Mouse (Mus musculus) testis, adult 2 months (tissue): ENCODE data around the gene Itih3. TPM values are rescaled to one million over a fixed set of nuclear protein-coding genes. Genes with fewer than 3 reads are reported as not detected.
A peak's percentile ranks its signal among the peaks of the same experiment; 100 is the strongest.

ENCODE experiments used
- H3K27ac ChIP-seq: fragments of 200-500 bp; 2 replicates; pipeline ENCODE4 v1.5.1; 2012; ENCODE audit warnings: low read depth, low read length; ENCODE audit not compliant: control insufficient read depth, insufficient read depth
- H3K27me3 ChIP-seq: fragments of 200-500 bp; 2 replicates; pipeline ENCODE4 v1.6.1; 2012; ENCODE audit warnings: mild to moderate bottlenecking, low read length, moderate library complexity; ENCODE audit not compliant: control insufficient read depth, insufficient read depth
- H3K36me3 ChIP-seq: fragments of 200-500 bp; 2 replicates; pipeline ENCODE4 v1.6.1; 2012; ENCODE audit warnings: mild to moderate bottlenecking, low read length; ENCODE audit not compliant: control insufficient read depth, insufficient read depth
- H3K4me1 ChIP-seq: fragments of 200-500 bp; 2 replicates; pipeline ENCODE4 v1.6.1; 2012; ENCODE audit warnings: low read length; ENCODE audit not compliant: control insufficient read depth, insufficient read depth
- H3K4me3 ChIP-seq: fragments of 200-500 bp; 2 replicates; pipeline ENCODE4 v1.5.1; 2012; ENCODE audit warnings: low read depth, mild to moderate bottlenecking, low read length, moderate library complexity, mixed read lengths; ENCODE audit not compliant: control insufficient read depth
- CTCF ChIP-seq: fragments of 200-500 bp; IDR thresholded peaks from 2 replicates; pipeline ENCODE4 v1.5.1; 2012; ENCODE audit warnings: low read depth, mild to moderate bottlenecking, inconsistent platforms, low read length, moderate library complexity; ENCODE audit not compliant: control insufficient read depth, insufficient read depth, insufficient replicate concordance
- POLR2A ChIP-seq: fragments of 200-500 bp; IDR thresholded peaks from 2 replicates; pipeline ENCODE4 v1.6.1; 2012; ENCODE audit warnings: low read depth, mild to moderate bottlenecking, inconsistent platforms, low read length, moderate library complexity; ENCODE audit not compliant: control insufficient read depth
- polyA plus RNA-seq: library from polyadenylated mRNA; depleted of rRNA; stranded (reverse); fragments of >200 nt; gene quantifications from 2 replicates; pipeline ENCODE4 v1.2.3, GENCODE M21; 2012

Gene Itih3
- polyA plus RNA-seq, 1 experiment, result 0.36 TPM

- Histone ChIP-seq H3K4me3 (no peak overlapping the region), H3K27me3 (no peaks in the 10 kb centered on the region), H3K36me3 (no peaks in the 10 kb centered on the region), H3K4me1 (peaks cover 3% of the 10 kb centered on the region), H3K27ac (no peak overlapping the region)
- peak; percentile 40; the same call in 1 of the 2 replicates for TF ChIP-seq CTCF
- no peak for TF ChIP-seq POLR2A
These were observed 20.5 kb upstream of the Itih3 start for GRCm38 (mm10) chr14:30943860-30944674.

GRCm38 (mm10) chr14:30943038-30943437 lies 19.5 kb upstream of the Itih3 start, which contains the start of gene Itih1:
Itih1 (minus strand) TSS chr14:30943289.
- no peaks in the 10 kb centered on the region for H3K36me3 ChIP-seq
- TF ChIP-seq CTCF (no peak), POLR2A (no peak)
- no peak within 1 kb of the TSS for H3K27ac ChIP-seq
- H3K4me1 ChIP-seq, result peaks cover 3% of the 10 kb centered on the region
- no peak within 1 kb of the TSS for H3K4me3 ChIP-seq
- no peaks in the 10 kb centered on the region for H3K27me3 ChIP-seq

- Histone ChIP-seq H3K27me3 (no peaks in the 10 kb centered on the region), H3K4me1 (peaks cover 3% of the 10 kb centered on the region), H3K36me3 (no peaks in the 10 kb centered on the region), H3K4me3 (no peak overlapping the region), H3K27ac (no peak overlapping the region)
- TF ChIP-seq CTCF, result no peak
- TF ChIP-seq POLR2A, result no peak
These were observed 18.7 kb upstream of the Itih3 start for GRCm38 (mm10) chr14:30942254-30942653.

- Histone ChIP-seq H3K36me3 (no peaks in the 10 kb centered on the region), H3K27me3 (no peaks in the 10 kb centered on the region), H3K27ac (no peak overlapping the region), H3K4me3 (no peak overlapping the region), H3K4me1 (no peaks in the 10 kb centered on the region)
- TF ChIP-seq POLR2A (no peak), CTCF (no peak)
These were observed 9.8 kb upstream of the Itih3 start for GRCm38 (mm10) chr14:30933351-30933750.

GRCm38 (mm10) chr14:30930386-30930785 lies 6.8 kb upstream of the Itih3 start:
- H3K36me3 ChIP-seq, result no peaks in the 10 kb centered on the region

GRCm38 (mm10) chr14:30925492-30925891 lies 1.9 kb upstream of the Itih3 start:
- no peak overlapping the region for H3K4me3 ChIP-seq
- H3K4me1 ChIP-seq, result peaks cover 9% of the 10 kb centered on the region
- TF ChIP-seq CTCF (no peak), POLR2A (no peak)
- H3K27ac ChIP-seq, result no peak overlapping the region
- no peaks in the 10 kb centered on the region for H3K36me3 ChIP-seq
- H3K27me3 ChIP-seq, result no peaks in the 10 kb centered on the region

More at GRCm38 (mm10) chr14:30930386-30930785, 6.8 kb upstream of the Itih3 start:
- H3K27ac ChIP-seq, result no peak overlapping the region
- no peaks in the 10 kb centered on the region for H3K27me3 ChIP-seq
- TF ChIP-seq POLR2A, result no peak
- TF ChIP-seq CTCF, result no peak
- no peak overlapping the region for H3K4me3 ChIP-seq
- H3K4me1 ChIP-seq, result no peaks in the 10 kb centered on the region

- H3K27ac ChIP-seq, result no peak overlapping the region
- no peak for TF ChIP-seq CTCF
- TF ChIP-seq POLR2A, result no peak
These were observed 1.4 kb downstream of the Itih3 start for GRCm38 (mm10) chr14:30922053-30922670.

More at GRCm38 (mm10) chr14:30922053-30922670, 1.4 kb downstream of the Itih3 start:
- H3K4me1 ChIP-seq, result peaks cover 9% of the 10 kb centered on the region
- no peaks in the 10 kb centered on the region for H3K36me3 ChIP-seq
- no peaks in the 10 kb centered on the region for H3K27me3 ChIP-seq
- no peak overlapping the region for H3K4me3 ChIP-seq
